Mouse (Mus musculus) bone marrow, adult 2 months (tissue): Measurements from ENCODE around the gene Pmfbp1. TPM values are rescaled to one million over a fixed set of nuclear protein-coding genes. Genes with fewer than 3 reads are reported as not detected.

Experiments used
- H3K27ac ChIP-seq: fragments of 200-500 bp; 2 replicates; pipeline ENCODE4 v1.5.1; 2012; ENCODE audit warnings: low read depth, mild to moderate bottlenecking, control low read depth, inconsistent platforms, low read length; ENCODE audit not compliant: control insufficient read depth, poor library complexity, insufficient read depth
- H3K4me1 ChIP-seq: fragments of 200-500 bp; 2 replicates; pipeline ENCODE4 v1.6.1; 2011; ENCODE audit warnings: low read length; ENCODE audit not compliant: control insufficient read depth, insufficient read depth
- H3K4me3 ChIP-seq: fragments of 200-500 bp; replicated peaks from 2 replicates; pipeline ENCODE3; 2011; ENCODE audit warnings: mild to moderate bottlenecking, low read depth, low read length, control low read depth; ENCODE audit not compliant: control insufficient read depth
- CTCF ChIP-seq: fragments of 200-500 bp; IDR thresholded peaks from 2 replicates; pipeline ENCODE4 v1.5.1; 2011; ENCODE audit warnings: low read length, control low read depth; ENCODE audit not compliant: control insufficient read depth, insufficient read depth
- POLR2A ChIP-seq: fragments of 200-500 bp; IDR thresholded peaks from 2 replicates; pipeline ENCODE4 v1.6.1; 2011; ENCODE audit warnings: low read depth, mild to moderate bottlenecking, control low read depth, low read length, borderline replicate concordance; ENCODE audit not compliant: control insufficient read depth
- WGBS: fragments of 180-500 bp; shearing (Covaris S2); methylation state at CpG from one replicate; pipeline ENCODE4 v1.1.7; 2018; 5-methylcytosine and 5-hydroxymethylcytosine counted together
- polyA plus RNA-seq: library from polyadenylated mRNA; stranded (reverse); fragments of >200 nt; gene quantifications from 2 replicates; pipeline ENCODE4 v1.2.4, GENCODE M21; 2011; ENCODE audit warnings: low replicate concordance; ENCODE audit not compliant: missing spikeins, insufficient read depth, insufficient read length

The Pmfbp1 gene
- polyA plus RNA-seq, 1 experiment, result not detected

DNA sequence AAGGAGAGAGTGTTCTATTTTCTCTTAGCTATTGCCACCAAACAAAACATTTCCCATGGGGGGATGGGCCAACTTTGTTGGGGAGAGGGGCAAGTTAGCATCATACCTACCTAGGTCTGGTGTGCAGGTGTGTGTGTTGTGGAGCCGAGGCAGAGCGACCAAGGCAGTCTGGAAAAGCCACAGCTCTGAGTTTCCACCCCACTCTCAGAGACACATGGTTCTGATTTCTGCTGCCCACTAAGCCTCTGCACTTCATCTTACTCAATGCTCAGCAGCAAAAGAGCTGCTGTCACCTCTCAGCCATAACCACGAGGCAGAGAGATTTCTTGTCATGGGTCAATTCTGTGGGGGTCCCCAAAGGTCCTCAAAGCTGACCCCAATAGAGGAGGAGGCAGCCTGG is 28.8 kb upstream of the Pmfbp1 start:
- H3K4me3 ChIP-seq, result no peak overlapping the region
- no peak overlapping the region; the same call in 1 of the 2 replicates for H3K27ac ChIP-seq
- no peaks in the 10 kb centered on the region; the same call in 1 of the 2 replicates for H3K4me1 ChIP-seq
- TF ChIP-seq CTCF (no peak), POLR2A (no peak)
- 62% methylated on average over 3 of the region's 3 CpGs for WGBS

GRCm38 (mm10) chr8:109465761-109466160 is 28.1 kb upstream of the Pmfbp1 start:
- H3K4me1 ChIP-seq, result no peaks in the 10 kb centered on the region; the same call in 1 of the 2 replicates
- no peak overlapping the region for H3K27ac ChIP-seq
- H3K4me3 ChIP-seq, result no peak overlapping the region
- TF ChIP-seq POLR2A, result no peak
- no peak for TF ChIP-seq CTCF
- 60% methylated on average over 3 of the region's 3 CpGs for WGBS

GRCm38 (mm10) chr8:109467516-109467915 is 26.3 kb upstream of the Pmfbp1 start:
- no peaks in the 10 kb centered on the region; the same call in 1 of the 2 replicates for H3K4me1 ChIP-seq
- H3K27ac ChIP-seq, result no peak overlapping the region
- WGBS, result 46% methylated on average over 5 of the region's 5 CpGs
- H3K4me3 ChIP-seq, result no peak overlapping the region
- TF ChIP-seq POLR2A (no peak), CTCF (no peak)

DNA sequence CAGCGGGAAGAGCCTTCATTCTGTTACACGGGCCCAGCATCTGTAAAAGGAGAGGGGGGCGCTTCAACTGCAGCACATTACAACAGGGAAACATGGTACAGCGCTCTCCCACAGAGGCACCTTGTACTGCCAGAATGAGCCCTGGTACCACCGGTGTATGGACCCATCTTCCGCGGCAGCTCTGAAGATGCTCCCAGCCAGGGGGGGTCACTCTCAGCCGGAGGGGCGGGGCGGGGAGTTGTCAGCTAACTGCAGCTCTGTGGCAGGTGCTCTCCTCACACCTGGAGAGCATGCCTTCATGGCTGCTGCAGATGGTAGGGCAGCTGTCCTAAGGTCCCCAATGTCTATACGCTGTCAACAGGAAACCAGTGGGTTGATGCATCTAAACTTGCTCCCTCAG is 25.7 kb upstream of the Pmfbp1 start:
- 73% methylated on average over 11 of the region's 11 CpGs for WGBS
- TF ChIP-seq POLR2A (no peak), CTCF (no peak)
- Histone ChIP-seq H3K4me3 (no peak overlapping the region), H3K27ac (no peak overlapping the region), H3K4me1 (no peaks in the 10 kb centered on the region; the same call in 1 of the 2 replicates)

- H3K4me1 ChIP-seq, result no peaks in the 10 kb centered on the region
- 82% methylated on average over 6 of the region's 6 CpGs for whole genome bisulfite sequencing
- TF ChIP-seq POLR2A (no peak), CTCF (no peak)
- no peak overlapping the region for H3K4me3 ChIP-seq
- no peak overlapping the region for H3K27ac ChIP-seq
Measured at GRCm38 (mm10) chr8:109471876-109472275, 22.0 kb upstream of the Pmfbp1 start.

- Histone ChIP-seq H3K4me1 (no peaks in the 10 kb centered on the region), H3K27ac (no peak overlapping the region), H3K4me3 (no peak overlapping the region)
- WGBS, result 79% methylated on average over 8 of the region's 8 CpGs
- TF ChIP-seq POLR2A (no peak), CTCF (no peak)
Measured at GRCm38 (mm10) chr8:109472400-109472799, 21.4 kb upstream of the Pmfbp1 start.

DNA sequence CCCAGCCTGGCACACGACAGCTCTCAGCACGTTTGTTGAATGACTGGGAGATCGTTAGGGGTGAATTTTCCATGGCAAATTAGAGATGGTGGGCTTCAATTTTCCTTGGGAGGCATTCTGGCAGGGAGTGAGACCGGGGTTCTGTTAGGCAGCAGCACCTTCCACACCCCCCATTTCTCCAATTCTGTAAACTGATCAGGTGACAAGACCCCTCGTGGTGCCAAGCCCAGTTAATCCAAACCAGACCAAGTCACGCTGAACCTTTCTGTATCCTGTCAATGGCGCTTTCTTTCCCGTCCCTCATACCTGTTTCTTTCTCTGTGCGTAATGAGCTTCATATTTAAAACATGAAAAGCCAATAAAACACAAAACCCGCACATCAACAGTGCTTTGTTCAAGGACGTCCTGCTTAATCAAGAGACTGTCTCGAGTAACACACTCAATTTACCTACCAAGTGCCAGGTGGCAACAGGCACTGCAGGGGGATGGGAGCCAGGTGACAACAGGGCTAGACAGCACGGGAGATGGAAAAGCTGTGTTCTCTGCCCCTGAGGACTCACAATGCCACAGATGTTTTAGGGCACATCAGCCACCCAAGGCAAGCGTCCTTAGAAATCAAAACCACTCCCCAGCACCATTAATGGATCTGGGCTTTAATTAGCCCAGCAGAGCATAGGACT is 19.2 kb upstream of the Pmfbp1 start:
- Histone ChIP-seq H3K27ac (no peak overlapping the region), H3K4me3 (no peak overlapping the region), H3K4me1 (no peaks in the 10 kb centered on the region)
- no peak for TF ChIP-seq CTCF
- no peak for TF ChIP-seq POLR2A
- 69% methylated on average over 14 of the region's 14 CpGs for WGBS

DNA sequence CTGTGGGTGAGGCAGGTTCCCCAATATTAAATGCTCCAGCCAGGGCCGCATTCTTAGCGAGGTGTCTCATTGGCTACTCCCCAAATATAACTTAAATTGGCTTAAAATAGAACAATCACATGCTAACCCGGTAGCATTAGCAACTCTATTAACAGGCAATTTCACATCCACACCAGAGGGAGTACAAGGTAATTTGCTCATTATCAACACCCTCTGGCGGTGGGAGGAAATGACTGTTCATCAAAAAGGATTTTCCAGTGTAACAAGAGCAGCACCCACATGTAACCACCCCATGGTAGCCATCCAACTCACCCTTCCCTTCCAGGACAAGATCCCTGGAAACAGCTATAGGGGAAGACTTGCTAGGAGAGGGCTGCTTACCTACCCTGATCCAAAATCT is 18.4 kb upstream of the Pmfbp1 start:
- Histone ChIP-seq H3K4me1 (no peaks in the 10 kb centered on the region), H3K27ac (no peak overlapping the region), H3K4me3 (no peak overlapping the region)
- 52% methylated on average over 4 of the region's 4 CpGs for WGBS
- TF ChIP-seq CTCF (no peak), POLR2A (no peak)

- Histone ChIP-seq H3K4me3 (no peak overlapping the region), H3K27ac (no peak overlapping the region), H3K4me1 (no peaks in the 10 kb centered on the region)
- 67% methylated on average over 6 of the region's 6 CpGs for WGBS
- no peak for TF ChIP-seq CTCF
- no peak for TF ChIP-seq POLR2A
Measured at GRCm38 (mm10) chr8:109478586-109478985, 15.2 kb upstream of the Pmfbp1 start.

- TF ChIP-seq POLR2A (no peak), CTCF (no peak)
- Histone ChIP-seq H3K4me1 (no peaks in the 10 kb centered on the region), H3K27ac (no peak overlapping the region), H3K4me3 (no peak overlapping the region)
- WGBS, result 82% methylated on average over 11 of the region's 11 CpGs
Measured at GRCm38 (mm10) chr8:109484741-109485140, 9.1 kb upstream of the Pmfbp1 start.
